Mouse (Mus musculus): ENCODE data around the gene Hnrnpab. TPM values are rescaled to one million over a fixed set of nuclear protein-coding genes. Genes with fewer than 3 reads are reported as not detected.
A peak's percentile ranks its signal among the peaks of the same experiment; 100 is the strongest.

Hnrnpab gene
- total and polyA plus RNA-seq, 3 experiments = 893 to 2,181 (median 1,100) TPM

DNA sequence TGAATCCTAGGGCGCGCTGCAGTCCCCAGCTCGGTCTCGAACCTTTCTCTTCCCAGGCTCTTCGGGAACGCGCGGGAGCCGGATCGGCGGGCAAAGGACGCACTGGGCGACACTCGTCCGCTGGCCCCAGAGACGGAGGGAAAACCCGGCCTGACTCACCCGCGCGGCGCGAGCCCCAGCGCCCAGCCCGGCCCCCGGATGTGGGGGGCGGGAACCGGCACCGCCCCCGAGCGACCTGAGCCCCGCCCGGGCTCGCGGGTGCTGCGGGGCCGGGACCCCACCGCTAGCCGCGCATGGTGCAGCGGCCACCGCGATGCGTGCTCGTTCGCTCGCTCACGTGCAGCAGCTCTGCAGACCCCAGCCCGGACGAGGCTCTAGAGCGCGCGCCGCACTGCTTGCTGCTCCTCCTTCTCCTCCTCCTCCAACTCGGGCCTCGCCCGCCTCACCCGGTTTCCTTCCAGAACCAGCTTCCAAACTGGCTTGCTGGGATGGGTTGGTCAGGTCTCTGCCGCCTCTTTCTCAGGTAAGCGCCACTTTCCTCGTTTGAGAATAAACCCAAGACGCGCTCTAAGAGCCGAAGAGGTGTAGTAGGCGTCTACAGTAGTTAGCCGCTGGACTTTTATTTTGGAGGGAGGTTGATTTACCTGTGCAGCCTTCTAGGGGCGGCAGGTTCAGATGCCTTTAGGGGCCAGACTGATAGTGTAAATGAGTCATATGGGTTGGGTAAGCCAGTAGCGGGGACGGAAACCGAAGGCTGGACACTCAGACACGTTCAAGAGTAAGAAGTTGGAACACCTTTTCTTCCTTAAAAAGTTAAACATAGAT, 44.3 kb upstream of the Hnrnpab start, which contains the start of the genes N4bp3 and D930048N14Rik:
TSS of gene N4bp3 (minus strand) at position 152 of the 825 bp plus-strand sequence.
TSS of gene D930048N14Rik (plus strand) at position 264 of the 825 bp plus-strand sequence.
- Histone ChIP-seq H3K27me3 (replicated peaks) (no peaks in the 10 kb centered on the region), H3K4me2 (ENCODE audit: insufficient read depth, low read depth, poor library complexity, severe bottlenecking) (peak within 1 kb of the TSS; percentile 67), H3K36me3 (replicated peaks in 1 of 2; ENCODE audit: control insufficient read depth in 1 of 2, insufficient read depth in 1 of 2, low read length in 1 of 2) (peaks cover 3 to 26% of the 10 kb centered on the region in 2 experiments), H3K4me1 (ENCODE audit: control insufficient read depth in 1 of 2, insufficient read depth in 2 of 2) (peaks cover 25 to 42% of the 10 kb centered on the region in 2 experiments), H3K27ac (ENCODE audit: insufficient read depth, low read depth) (peak within 1 kb of the TSS; percentile 12; the same call in 1 of the 2 replicates), H3K79me2 (replicated peaks; ENCODE audit: control insufficient read depth, extremely low read depth, insufficient read depth, poor library complexity, severe bottlenecking) (peaks cover 6% of the 10 kb centered on the region; the same call in 1 of the 2 replicates), H3K4me3 (replicated peaks in 1 of 3; ENCODE audit: low read depth in 2 of 3, low read length in 2 of 3, poor library complexity in 1 of 3) (peak within 1 kb of the TSS; percentile 80 to 99 (median 80)), H3K9me3 (replicated peaks; ENCODE audit: low read length) (peaks cover 8% of the 10 kb centered on the region), H3K9ac (ENCODE audit: insufficient read depth, low read depth) (peak within 1 kb of the TSS; percentile 61)
- DNase-seq (ENCODE audit: extremely low read depth) = peak; percentile 61
- TF ChIP-seq SIN3A (IDR thresholded peaks at IDR 0.05; ENCODE audit: low read length) (peak; percentile 69), ZKSCAN1 (IDR thresholded peaks at IDR 0.05; ENCODE audit: borderline replicate concordance, low read depth, low read length) (no peak), USF1 (IDR thresholded peaks at IDR 0.05; ENCODE audit: low read depth, low read length) (no peak), ETS1 (conservative IDR thresholded peaks at IDR 0.05; ENCODE audit: low read depth, low read length) (no peak), ZNF384 (IDR thresholded peaks at IDR 0.05; ENCODE audit: low read depth, low read length) (no peak), NELFE (IDR thresholded peaks at IDR 0.05; ENCODE audit: low read depth, low read length) (peak; percentile 68), HCFC1 (IDR thresholded peaks at IDR 0.05; ENCODE audit: low read depth, low read length) (peak; percentile 43), ZMIZ1 (IDR thresholded peaks at IDR 0.05; ENCODE audit: low read depth, low read length) (no peak), MAX (IDR thresholded peaks at IDR 0.05; ENCODE audit: low read length) (no peak), JUN (IDR thresholded peaks at IDR 0.05; ENCODE audit: insufficient read depth, low read depth, low read length) (no peak), POLR2AphosphoS2 (IDR thresholded peaks at IDR 0.05; ENCODE audit: low read depth, low read length) (no peak), ELF1 (IDR thresholded peaks at IDR 0.05; ENCODE audit: low read depth, low read length) (no peak; the same call in none of the 2 replicates), NRF1 (IDR thresholded peaks at IDR 0.05; ENCODE audit: low read depth, low read length) (peak; percentile 47; the same call in 1 of the 2 replicates), MXI1 (IDR thresholded peaks at IDR 0.05; ENCODE audit: low read depth, low read length) (peak; percentile 90), MYC (IDR thresholded peaks at IDR 0.05; ENCODE audit: low read depth, low read length) (peak; percentile 40; the same call in 1 of the 2 replicates), E2F4 (IDR thresholded peaks at IDR 0.05; ENCODE audit: insufficient replicate concordance, low read depth, low read length) (no peak), EP300 (IDR thresholded peaks at IDR 0.05; ENCODE audit: low read length) (no peak), SMC3 (IDR thresholded peaks at IDR 0.05; ENCODE audit: low read depth, low read length) (no peak), CTCF (conservative IDR thresholded peaks at IDR 0.05 in 1 of 2, IDR thresholded peaks at IDR 0.05 in 1 of 2; ENCODE audit: low read depth in 2 of 2, low read length in 2 of 2) (no peak), MAFK (IDR thresholded peaks at IDR 0.05; ENCODE audit: insufficient replicate concordance, low read length) (no peak), USF2 (conservative IDR thresholded peaks at IDR 0.05; ENCODE audit: low read depth, low read length) (no peak), TCF12 (IDR thresholded peaks at IDR 0.05; ENCODE audit: low read depth, low read length) (peak; percentile 85), RCOR1 (conservative IDR thresholded peaks at IDR 0.05; ENCODE audit: low read depth, low read length) (no peak), KAT2A (IDR thresholded peaks at IDR 0.05; ENCODE audit: insufficient replicate concordance, low read length) (0 out of 2 replicates have a peak, but pooled peaks have one; percentile 60), RAD21 (IDR thresholded peaks at IDR 0.05; ENCODE audit: low read depth, low read length) (no peak), TBP (conservative IDR thresholded peaks at IDR 0.05; ENCODE audit: low read depth, low read length) (no peak; the same call in 1 of the 2 replicates), ZC3H11A (IDR thresholded peaks at IDR 0.05; ENCODE audit: low read depth, low read length) (no peak), BHLHE40 (IDR thresholded peaks at IDR 0.05; ENCODE audit: low read depth, low read length) (peak; percentile 90), MEF2A (IDR thresholded peaks at IDR 0.05; ENCODE audit: borderline replicate concordance, low read depth, low read length) (peak; percentile 69; the same call in 1 of the 2 replicates), CHD2 (IDR thresholded peaks at IDR 0.05; ENCODE audit: low read length) (no peak), POLR2A (IDR thresholded peaks at IDR 0.05; ENCODE audit: low read depth, low read length) (peak; percentile 77; the same call in 1 of the 2 replicates), MAZ (IDR thresholded peaks at IDR 0.05; ENCODE audit: low read depth, low read length) (peak; percentile 86; the same call in 1 of the 2 replicates), CHD1 (IDR thresholded peaks at IDR 0.05; ENCODE audit: low read depth, low read length) (no peak), PAX5 (IDR thresholded peaks at IDR 0.05; ENCODE audit: low read length) (no peak), GABPA (IDR thresholded peaks at IDR 0.05; ENCODE audit: insufficient replicate concordance, low read depth, low read length) (no peak), IRF4 (IDR thresholded peaks at IDR 0.05; ENCODE audit: low read depth, low read length) (peak; percentile 63), JUND (conservative IDR thresholded peaks at IDR 0.05; ENCODE audit: low read depth, low read length) (no peak), UBTF (IDR thresholded peaks at IDR 0.05; ENCODE audit: low read depth, low read length) (no peak; the same call in 1 of the 2 replicates)
- dilution Hi-C loops (cut with MboI; ENCODE audit: extremely low pct_ligation_motif_present, extremely low pct_unique_long_range_greater_than_20kb, low sequenced_read_pairs) = no loop called here
- in situ Hi-C loops (cut with MboI; ENCODE audit: low pct_ligation_motif_present, low pct_unique_long_range_greater_than_20kb, low sequenced_read_pairs) = no loop called here
